Mouse (Mus musculus): Measurements from ENCODE around the gene Ahcyl2. TPM values are rescaled to one million over a fixed set of nuclear protein-coding genes. Genes with fewer than 3 reads are reported as not detected.

Ahcyl2 gene
- polyA plus RNA-seq, 1 experiment from 2014 or later, result 15.2 TPM

DNA sequence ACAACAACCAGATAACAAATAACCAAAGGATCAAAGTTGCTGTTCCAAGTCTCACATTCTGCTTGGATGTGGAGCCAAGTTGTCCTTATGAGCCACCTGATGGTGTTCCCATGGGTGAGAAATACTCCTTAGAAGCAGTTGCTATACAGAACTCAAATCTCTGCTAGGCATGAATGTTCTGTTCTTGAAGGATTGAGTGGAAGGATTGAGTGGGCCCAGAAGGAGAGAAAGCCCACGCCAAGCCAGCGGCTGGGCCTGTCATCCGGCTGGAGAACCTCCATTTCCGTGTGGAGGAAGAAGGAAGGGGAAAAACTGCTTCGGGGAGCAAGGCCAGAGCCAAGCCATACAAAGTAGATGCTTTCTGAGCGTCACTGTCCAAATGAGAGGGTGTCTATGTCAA is 193.3 kb downstream of the Ahcyl2 start:
- Histone ChIP-seq H3K4me1 (no peaks in the 10 kb centered on the region), H3K9me3 (no peaks in the 10 kb centered on the region), H3K4me3 (no peak overlapping the region), H3K9ac (no peak overlapping the region), H3K27me3 (no peaks in the 10 kb centered on the region), H3K27ac (no peak overlapping the region), H3K4me2 (no peak overlapping the region), H3K36me3 (no peaks in the 10 kb centered on the region)
- ATAC-seq (ENCODE audit: insufficient number of reproducible peaks, insufficient read depth, low FRiP score, low TSS enrichment, low read depth), result no peak
- WGBS, result 83% methylated on average over 6 of the region's 6 CpGs

Other genes starting within 250 kb of the Ahcyl2 start
- gene Irf5, start 241.4 kb upstream of the Ahcyl2 start, polyA plus RNA-seq (2015; fragmentation: Nextera tagmentation; extraction: Ambion mirVana), result 3.6 and 4.6 TPM in 2 replicates
- 97.3 and 97.6 TPM in 2 replicates for gene Tnpo3, start 158.1 kb upstream of the Ahcyl2 start, polyA plus RNA-seq (2015; fragmentation: Nextera tagmentation; extraction: Ambion mirVana)
- gene Tspan33, start 73.8 kb upstream of the Ahcyl2 start, polyA plus RNA-seq (2015; fragmentation: Nextera tagmentation; extraction: Ambion mirVana), result 2.8 and 4.7 TPM in 2 replicates
- gene Smo, start 32.5 kb upstream of the Ahcyl2 start, polyA plus RNA-seq (2015; fragmentation: Nextera tagmentation; extraction: Ambion mirVana), result 53.0 and 57.4 TPM in 2 replicates
- 0.80 and 0.83 TPM in 2 replicates for gene Strip2, start 149.0 kb downstream of the Ahcyl2 start, polyA plus RNA-seq (2015; fragmentation: Nextera tagmentation; extraction: Ambion mirVana)

Data from embryonic facial prominence, embryonic 13.5 days (tissue).